Mouse (Mus musculus) thymus, postnatal 0 days (tissue): ENCODE data around the gene Fam72a. TPM values are rescaled to one million over a fixed set of nuclear protein-coding genes. Genes with fewer than 3 reads are reported as not detected.

Source experiments
- DNase-seq: peaks from one replicate; pipeline ENCODE4 v3.0.0-alpha.2; 2015; ENCODE audit warnings: low spot score
- polyA plus RNA-seq: library from polyadenylated mRNA; unstranded; fragments of >200 nt; fragmentation: Nextera tagmentation; extraction: Ambion mirVana; gene quantifications from 2 replicates; pipeline ENCODE4 v1.2.1, GENCODE M21; 2015

Fam72a gene
- polyA plus RNA-seq, 1 experiment from 2014 or later, result 6.8 TPM

DNA sequence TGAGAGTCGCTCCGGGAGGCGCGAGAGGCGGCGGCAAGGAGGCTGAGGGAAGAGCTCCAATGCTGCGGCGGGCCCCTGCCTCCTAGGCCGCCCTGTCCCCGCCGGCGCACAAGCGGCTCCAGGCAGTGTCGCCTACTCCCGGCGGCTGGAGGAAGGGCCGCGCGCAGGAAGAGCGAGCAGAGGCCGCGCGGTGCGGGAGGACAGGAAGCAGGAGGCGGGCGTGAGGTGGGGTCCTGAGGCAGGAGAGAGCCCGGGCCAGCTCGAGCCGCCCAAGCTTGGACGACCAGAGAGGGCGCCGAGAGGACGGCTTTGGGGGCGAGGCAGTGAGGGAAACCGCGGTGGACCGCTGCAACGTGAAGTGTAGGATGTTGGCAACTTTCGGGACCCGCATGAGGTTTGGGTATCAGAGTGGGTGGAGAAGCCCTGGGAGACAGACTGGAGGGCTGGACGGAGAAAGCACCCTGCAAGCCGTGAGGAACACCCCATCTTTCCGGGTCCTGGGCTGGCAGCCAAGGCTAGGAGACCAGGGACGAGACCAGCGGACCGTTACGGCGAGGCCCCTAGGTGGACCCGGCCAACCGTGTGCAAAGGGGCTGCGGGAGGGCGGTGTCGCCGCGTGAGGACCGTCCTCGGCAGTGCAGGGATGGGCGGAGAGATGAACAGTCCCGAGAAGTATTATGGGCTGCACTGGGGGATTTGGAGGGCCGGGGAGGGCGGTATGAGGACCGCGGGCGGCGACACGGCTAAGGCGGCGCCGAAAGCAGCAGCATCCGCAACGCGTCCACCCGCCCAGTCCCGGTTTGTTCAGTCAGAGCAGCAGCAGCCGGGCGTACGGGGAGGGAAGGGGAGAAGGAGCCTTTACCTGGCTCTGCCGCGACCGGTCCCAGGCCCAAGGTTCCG is 1.1 kb upstream of the Fam72a start:
- peak; percentile 66 for DNase-seq

DNA sequence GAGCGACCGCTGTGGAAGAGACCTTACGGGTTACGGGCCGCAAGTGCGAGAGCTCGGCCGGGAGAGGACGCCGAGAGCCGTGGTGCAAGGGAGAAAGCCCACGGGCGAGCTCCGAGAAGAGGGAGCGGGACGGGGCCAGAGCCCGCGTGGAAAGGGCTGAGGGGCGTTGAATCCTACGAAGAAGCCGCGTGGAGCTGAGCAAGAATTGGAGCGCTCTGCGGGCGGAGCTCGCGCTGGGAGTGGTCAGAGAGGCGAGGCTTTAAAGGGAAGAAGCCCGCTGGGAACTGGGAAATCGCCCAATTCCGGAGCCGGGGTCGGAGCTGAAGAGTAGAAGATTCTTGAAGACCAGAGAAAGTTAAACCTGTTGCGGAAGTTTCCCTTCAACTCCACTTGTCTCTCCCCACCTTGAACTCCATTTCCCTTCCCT is 391 bp downstream of the Fam72a start:
- DNase-seq, result no peak

DNA sequence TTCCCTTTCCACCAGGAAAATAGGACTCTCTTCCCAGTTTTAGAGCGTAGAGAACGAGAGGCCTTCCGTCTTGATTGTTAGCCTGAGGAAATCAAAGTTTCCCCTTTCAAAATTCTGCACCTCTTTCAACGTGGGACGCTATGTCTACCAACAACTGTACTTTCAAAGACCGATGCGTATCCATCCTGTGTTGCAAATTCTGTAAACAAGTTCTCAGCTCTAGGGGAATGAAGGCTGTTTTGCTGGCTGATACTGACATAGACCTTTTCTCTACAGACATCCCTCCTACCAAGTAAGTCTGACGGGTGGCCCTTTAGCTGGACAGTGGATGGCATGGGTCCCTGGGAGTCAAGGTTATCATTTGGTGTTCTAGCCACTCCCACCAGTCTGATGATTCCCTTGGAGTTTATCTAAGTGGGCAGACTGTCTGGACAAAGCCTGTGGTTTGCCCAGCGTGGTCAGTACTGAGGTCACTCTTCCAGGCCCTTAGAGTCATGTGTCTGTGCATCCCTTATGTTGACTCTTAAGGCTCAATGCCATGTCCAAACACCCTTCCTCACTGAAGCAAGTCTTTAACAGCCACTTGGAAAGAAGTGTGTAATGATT is 961 bp downstream of the Fam72a start:
- no peak for DNase-seq

DNA sequence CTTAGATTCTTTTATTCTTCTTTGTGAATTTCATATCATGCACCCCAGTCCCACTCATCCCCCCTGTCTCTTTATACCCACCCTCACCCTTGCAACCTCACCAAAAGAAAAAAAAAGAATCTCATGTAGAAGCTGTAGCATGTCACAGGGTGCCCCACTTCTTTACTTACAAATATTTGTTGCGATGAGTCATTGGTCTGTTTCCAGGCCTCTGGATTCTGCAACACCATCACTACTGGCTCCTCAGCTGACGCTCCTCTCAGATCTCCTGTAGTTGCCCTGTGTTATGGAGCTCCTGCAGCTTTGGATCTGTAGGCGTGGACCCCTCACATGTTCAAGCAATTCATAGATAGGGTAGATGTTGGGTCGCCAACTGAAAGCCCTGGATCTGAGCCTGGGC is 12.1 kb downstream of the Fam72a start:
- no peak for DNase-seq

DNA sequence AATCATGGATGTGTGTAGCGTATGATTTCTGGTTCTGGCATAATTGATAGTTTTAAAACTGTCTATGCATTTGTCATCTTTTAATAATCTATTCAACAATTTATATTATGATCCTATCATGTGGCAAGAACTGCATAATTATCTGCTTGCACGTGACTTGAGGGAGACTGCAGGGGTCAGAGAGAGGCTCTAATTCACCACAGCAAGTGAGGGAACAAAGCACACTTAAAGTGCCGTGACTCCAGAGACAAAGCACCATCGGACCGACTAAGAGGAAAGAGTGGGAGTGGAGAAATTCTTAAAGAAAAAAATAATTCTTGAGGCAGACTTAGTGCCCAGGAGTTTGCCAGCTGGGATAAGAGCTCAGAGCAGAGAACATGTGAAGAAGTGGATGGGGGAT is 13.1 kb downstream of the Fam72a start:
- DNase-seq, result no peak

DNA sequence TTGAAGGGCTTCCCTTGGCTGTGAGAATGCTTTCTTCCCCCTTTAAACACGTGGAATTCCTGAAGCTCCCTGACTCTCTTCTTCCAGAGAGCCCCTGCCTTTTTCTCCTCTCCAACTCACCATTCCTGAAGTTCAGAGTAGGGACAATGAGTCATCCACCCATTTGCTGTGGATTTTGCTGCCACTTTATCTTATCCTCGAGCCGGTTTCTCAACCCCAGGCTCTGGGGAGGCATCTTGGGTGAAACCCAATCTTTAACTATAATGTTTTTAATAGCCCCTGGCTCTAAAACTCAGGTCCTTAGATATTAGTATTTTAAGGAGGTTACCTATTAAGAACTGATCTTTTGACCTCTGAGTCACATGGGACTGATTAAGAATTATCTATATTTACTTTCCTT is 13.7 kb downstream of the Fam72a start:
- DNase-seq, result no peak

DNA sequence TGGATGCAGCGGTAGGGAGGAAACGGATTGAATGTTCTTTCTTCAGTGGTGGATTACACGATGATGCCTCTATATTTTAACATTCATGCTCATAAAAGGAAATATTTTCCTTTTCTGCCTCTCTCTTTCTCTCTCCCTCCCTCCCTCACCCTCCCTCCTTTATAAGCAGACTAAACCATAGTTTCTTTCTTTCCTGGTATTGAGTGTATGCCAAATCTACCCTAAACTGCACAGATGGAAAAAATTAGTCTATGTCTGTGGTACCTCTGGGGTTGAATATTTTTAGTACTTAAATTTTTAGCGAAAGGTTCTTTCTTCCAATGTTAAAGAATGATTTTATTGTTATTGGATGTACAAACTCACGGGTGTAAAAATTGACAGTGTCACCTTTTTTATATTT is 14.2 kb downstream of the Fam72a start:
- DNase-seq, result no peak

DNA sequence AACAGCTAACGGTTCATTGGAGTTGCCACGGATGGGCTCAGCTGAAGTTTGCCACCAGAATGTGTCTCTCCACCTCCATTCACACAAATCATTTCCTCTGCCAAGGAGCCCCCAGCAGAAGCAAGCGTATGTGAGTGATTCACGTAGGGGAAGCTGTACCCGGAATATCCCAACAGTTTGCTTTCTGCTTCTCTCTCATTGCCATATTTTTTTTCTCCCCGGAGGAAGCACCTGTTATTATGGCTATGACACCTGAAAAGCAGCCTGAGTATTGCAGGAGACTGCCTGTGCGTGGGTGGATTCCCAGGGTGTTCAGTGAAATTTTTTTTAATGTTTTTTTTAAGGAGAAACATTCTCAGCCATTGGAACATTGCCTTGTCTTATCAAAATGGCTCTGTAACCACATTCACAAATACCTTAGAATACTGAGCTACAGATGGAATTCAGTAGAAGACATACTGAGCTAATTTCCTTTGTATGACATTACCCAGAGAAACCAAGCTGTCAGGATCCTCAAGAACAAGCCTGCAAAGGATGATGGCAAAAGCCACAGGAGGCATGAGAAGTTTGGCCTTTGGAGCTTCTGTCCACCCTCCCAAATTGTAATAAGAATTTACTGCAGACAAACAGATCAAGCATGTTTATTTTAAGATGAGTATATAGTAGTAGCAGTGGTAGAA is 16.3 kb downstream of the Fam72a start:
- no peak for DNase-seq

DNA sequence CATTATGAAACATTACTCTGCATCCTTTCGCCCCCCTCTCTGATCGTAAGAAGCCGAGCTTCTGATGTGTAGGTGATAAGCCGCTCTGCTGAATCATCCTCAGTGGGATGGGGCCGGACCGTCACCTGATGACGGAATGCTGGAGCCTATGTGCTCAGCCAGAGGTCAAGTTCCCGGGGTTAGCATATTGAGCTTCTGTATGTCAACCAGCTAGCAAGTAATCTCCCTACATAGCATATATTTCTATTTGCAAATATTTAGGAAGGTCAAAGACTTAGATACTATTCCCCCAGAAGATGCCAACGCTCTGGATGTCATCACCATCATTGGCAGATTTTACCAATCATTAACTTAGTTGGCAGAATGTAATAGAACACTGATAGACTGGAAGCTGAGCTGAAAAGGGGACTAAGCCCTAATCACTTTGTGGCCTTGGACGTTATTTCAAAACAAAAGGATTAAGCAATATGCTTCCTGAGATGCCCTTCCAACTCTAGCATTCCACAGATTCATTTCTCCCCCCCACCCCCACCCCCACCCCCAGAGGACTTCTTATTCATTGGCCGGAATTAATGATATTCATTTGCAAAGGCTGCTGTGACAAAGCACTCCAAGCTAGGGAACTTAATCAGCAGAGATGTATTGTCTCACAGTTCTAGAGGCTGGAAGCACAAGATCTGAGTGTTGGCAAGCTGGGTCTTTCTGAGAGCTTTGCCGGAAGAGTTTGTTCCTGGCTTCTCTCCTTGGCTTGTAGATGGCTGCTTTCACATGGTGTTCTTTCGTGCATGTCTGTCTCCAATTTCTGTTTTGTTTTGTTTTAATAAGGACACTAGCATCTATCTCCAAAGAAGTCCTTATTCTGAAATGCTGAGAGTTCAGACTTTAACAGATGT is 19.3 kb downstream of the Fam72a start:
- no peak for DNase-seq

DNA sequence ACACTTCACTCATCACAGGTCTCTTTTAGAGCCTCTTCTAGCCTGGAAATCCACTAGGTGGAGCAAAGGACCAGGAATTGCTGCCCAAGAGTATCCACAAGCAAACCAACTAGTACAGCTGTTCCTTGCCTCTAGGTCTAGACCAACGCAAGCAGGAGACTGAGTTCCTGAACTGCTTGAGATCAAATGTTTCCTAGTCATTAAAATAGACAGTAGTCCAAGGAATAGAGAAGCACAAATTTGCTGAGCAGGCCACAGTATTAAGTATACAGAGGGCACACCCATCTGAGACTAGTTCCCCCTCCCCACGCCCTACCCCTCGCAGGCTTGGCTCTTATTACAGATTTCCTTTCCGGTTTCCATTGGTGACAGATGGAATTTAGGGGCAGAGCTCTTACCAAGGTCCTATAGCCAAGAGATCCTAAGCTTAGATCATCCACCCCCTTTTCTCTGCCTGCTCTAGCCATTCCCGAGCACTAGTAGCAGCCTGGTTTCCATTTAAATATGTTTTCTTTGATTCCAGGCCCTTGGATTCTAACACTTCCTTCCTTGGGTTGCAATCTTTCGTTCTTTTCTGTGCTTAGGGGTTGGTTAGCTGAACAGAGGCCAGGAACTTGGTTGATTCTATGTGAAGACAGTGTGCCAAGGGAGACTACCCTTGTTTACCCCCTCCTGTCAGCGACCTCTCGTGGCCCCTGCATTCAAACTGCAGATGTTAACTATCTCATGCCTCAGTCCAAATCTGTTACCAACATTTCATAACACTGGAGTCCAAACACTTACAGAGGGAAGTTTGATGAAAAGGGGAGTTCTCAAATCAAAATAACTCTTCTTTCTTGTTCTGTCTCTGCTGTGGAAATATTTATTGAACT is 21.0 kb downstream of the Fam72a start:
- DNase-seq, result no peak

DNA sequence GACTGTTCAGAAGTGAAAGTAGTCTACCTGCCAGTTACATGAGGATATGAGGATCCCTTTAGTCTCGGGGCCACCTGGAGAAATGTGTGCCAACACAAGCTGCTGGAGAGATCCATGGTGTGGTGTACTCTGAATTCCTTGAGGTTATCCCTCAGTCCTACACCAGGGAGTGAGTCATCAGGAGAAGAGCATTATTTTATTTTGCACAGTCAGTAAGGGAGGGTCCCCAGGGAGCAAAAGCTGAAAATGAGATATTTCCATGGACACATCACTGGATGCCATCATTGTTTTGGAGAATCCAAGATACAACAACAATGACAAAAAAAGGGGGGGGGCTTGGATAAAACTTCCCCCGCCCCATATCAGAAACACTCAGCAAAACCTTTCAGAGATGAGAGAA is 24.3 kb downstream of the Fam72a start:
- no peak for DNase-seq

DNA sequence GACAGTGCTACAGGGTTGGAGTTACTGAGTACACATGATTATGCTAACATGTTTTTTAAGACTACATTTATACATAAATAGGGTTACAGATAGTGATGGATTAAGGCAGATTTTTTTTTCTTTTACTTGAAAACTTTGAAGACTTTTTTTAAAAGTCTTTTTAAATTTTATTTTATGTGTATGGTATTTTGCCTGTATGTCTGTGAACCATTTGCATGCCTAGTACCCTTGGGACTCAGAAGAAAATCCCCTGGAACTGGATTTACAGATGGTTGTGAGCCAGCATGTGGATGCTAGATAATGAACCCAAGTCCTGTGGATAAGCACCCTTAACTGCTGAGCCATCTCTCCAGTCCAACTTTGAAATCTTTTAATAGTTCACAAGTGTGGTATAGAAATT is 25.7 kb downstream of the Fam72a start:
- DNase-seq, result no peak

DNA sequence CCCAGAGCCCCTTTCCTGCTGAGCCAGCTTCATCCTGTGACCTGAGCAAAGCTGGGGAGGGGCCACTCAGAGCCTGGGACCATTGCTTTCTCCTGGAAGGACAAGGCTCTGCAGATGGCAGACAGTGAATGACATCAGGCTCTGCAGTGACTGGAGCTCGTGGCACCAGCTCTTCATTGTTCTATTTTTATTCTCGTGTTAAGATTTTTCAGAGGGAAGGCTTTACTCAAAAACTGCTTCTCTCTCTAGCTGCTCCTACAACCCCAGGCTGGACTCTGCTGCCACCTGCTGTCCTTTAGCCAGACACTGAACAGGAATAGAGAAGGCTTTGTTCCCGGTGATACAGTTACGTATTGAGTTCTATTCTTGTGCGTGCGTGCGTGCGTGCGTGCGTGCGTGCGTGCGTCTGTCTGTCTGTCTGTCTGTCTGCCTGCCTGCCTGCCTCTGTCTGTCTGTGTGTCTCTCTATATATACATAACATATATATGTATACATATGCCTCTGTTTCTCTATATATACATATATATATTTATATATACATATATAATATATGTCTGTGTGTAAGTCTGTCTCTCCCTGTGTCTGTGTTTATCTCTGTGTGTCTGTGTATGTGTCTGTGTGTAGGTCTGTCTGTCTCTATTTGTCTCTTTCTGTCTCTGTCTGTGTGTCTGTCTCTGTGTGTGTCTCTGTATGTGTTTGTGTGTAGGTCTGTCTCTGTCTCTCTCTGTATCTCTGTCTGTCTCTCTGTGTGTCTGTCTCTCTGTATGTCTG is 27.5 kb downstream of the Fam72a start:
- peak; percentile 89 for DNase-seq

DNA sequence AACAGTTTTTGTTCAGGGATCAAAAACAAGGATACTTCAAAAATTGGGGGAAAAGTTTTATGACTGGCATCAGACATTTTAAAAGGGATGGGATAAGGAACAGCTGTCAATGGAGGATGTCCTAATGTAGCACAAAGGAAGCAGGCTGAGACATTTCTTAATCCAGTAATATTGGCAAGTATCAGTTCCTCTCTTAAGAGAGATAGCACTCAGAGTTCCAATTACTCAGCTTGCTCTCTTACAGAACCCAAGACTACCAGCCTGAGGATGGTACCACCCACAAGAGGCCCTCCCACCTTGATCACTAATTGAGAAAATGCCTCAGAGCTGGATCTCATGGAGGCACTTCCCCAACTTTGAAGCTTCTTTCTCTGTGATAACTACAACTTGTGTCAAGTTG is 32.8 kb downstream of the Fam72a start:
- no peak for DNase-seq

DNA sequence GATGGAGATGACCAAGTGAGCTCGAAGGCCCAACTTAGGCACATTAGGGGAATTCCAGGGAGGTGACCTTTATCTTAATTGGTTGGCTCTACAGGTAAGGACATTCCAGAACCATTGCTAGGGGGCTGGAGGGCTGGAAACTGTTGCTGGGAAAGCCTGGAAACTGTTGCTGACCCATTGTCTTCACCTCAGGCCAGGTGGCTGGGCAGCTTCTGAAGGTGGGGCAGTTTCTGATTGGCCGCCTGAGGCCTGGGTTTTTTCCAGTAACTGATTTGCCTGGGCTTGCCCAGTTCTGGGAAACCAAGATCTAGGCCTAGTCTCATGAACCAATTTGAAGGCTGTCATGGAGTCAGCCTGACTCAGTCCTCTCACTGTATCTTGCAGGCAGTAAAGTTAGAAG is 34.4 kb downstream of the Fam72a start:
- DNase-seq, result no peak

DNA sequence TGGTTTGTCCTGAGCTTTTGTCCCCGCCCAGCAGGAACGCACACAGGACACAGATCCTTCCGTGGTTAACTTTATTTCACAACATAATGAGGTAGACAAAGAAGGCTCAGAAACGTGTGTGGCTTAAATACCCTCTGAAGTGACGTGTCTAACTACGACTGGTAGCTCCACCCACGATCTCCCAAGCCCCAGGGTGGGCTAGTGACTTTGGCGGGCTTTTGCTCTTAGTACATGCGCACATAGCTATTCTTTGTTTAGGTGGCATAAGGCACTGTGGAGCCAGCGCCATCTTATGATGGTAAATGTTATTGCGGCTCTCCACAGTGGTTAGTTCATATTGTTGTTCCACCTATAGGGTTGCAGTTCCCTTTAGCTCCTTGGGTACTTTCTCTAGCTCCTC is 38.4 kb downstream of the Fam72a start:
- peak; percentile 79 for DNase-seq

DNA sequence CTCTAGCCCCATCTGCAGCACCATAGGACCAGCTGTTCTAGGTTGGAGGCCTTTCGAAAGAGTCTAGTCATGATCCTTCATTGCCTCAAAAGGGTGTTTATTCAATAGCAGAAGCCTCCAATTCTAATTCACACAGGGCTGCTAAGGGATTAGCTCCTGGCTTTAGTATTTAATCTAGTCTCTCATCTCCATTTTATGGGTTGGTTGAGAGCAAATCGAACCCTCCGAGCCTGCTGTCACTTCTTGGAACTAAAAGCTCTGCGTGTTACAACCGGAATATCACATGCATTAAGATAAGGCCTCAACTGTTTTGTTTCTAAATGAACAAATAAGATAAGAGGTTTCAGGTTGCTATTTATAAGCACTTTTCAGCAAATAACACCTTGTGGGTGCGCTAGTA is 42.0 kb downstream of the Fam72a start:
- DNase-seq, result no peak

DNA sequence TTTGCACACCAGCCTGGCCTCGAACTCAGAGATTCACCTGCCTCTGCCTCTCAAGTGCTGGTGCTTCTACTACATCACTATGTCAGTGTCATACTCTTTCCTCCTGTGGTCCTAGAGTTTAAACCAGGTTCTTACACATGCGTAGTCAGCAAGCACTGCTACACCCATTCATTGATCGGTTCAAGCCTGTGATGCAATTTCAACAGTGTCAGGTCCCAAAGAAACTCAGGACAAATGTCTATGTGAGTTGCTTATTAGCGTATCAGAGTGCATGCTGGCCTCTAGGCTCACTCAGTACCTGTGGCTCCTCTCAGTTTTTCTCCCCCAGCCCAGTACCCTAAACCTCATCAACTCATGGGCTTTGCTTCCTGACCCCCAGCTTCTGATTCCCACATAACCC is 42.7 kb downstream of the Fam72a start:
- no peak for DNase-seq

DNA sequence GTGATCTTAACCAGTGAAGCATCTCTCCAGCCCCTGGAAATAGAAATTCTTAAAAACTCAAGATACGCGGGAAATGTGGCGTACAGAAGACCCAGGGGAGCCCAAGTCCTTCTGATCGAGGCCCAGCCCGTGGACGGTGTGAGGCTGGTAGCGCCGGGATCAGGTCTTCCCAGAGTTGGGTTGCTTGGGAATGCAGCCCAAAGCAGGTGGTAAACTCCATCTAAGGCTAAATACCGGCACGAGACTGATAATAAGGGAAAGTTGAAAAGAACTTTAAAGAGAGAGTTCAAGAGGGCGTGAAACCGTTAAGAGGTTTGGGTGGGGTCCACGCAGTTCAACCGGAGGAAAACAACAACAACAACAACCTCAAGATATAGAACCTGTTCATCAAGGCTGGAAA is 46.0 kb downstream of the Fam72a start:
- peak; percentile 46 for DNase-seq
